10 mouse cellular contexts compared by ENCODE assay signal in genomic region chr4:154393196-154394122, GRCm38 (mm10). TPM values are rescaled to one million over a fixed set of nuclear protein-coding genes. Genes with fewer than 3 reads are reported as not detected.
DNase-seq lines count a peak whose midpoint lies in the region; ATAC-seq and TF ChIP-seq lines count a peak whose summit lies in the region.
"Had no signal": no experiment of that assay in that cellular context is flagged by ENCODE, and none has a peak within 500 bp of the region (broad histone marks: within the 10 kb centered on the region; RNA-seq: fewer than 3 reads in every experiment).

No protein-coding gene starts in this region.

- H3K9me3 ChIP-seq in kidney, postnatal 0 days (replicated peaks; ENCODE audit: low read length) = no peaks in the 10 kb centered on the region
- no peaks in the 10 kb centered on the region for H3K9me3 ChIP-seq in intestine, postnatal 0 days (ENCODE audit: control insufficient read depth)

- no peak overlapping the region for H3K4me3 ChIP-seq in kidney, postnatal 0 days (replicated peaks; ENCODE audit: low read depth, low read length)
- H3K4me3 ChIP-seq in heart, adult 2 months = no peak overlapping the region
- H3K4me3 ChIP-seq in intestine, postnatal 0 days (ENCODE audit: low read depth, low read length) = no peak overlapping the region

- H3K4me2 ChIP-seq in kidney, postnatal 0 days (ENCODE audit: low read length) = no peak overlapping the region
- H3K4me2 ChIP-seq in intestine, postnatal 0 days (replicated peaks; ENCODE audit: low read depth) = no peak overlapping the region

- no peaks in the 10 kb centered on the region for H3K79me2 ChIP-seq in heart, adult 2 months (replicated peaks; ENCODE audit: control insufficient read depth, insufficient read depth, low read length)

- 0 out of 2 replicates have a peak, but pooled peaks have one; percentile 24 for TF ChIP-seq EP300 in heart, adult 2 months (IDR thresholded peaks at IDR 0.05; ENCODE audit: insufficient read depth, low read depth, low read length)

- H3K27ac ChIP-seq in kidney, postnatal 0 days = no peak overlapping the region
- H3K27ac ChIP-seq in heart, adult 2 months = no peak overlapping the region; the same call in 1 of the 2 replicates
- H3K27ac ChIP-seq in intestine, postnatal 0 days (ENCODE audit: low read depth, low read length) = peak overlapping the region; percentile 42; the same call in 1 of the 2 replicates

- no peaks in the 10 kb centered on the region for H3K36me3 ChIP-seq in kidney, postnatal 0 days (ENCODE audit: insufficient read depth, low read length)
- no peaks in the 10 kb centered on the region for H3K36me3 ChIP-seq in heart, adult 2 months (ENCODE audit: control insufficient read depth, insufficient read depth, low read length)
- no peaks in the 10 kb centered on the region for H3K36me3 ChIP-seq in intestine, postnatal 0 days (ENCODE audit: control insufficient read depth, insufficient read depth)

- no peak overlapping the region for H3K9ac ChIP-seq in kidney, postnatal 0 days (ENCODE audit: low read depth, low read length)
- H3K9ac ChIP-seq in heart, adult 2 months (ENCODE audit: low read depth, low read length) = no peak overlapping the region
- H3K9ac ChIP-seq in intestine, postnatal 0 days (ENCODE audit: low read depth, low read length) = no peak overlapping the region

- H3K4me1 ChIP-seq in kidney, postnatal 0 days (replicated peaks; ENCODE audit: insufficient read depth, low read length) = peaks cover 12% of the 10 kb centered on the region
- 0 out of 2 replicates have a peak, but pooled peaks cover 1% of the 10 kb centered on the region for H3K4me1 ChIP-seq in heart, adult 2 months (ENCODE audit: control insufficient read depth, insufficient read depth, low read length)
- no peaks in the 10 kb centered on the region; the same call in 1 of the 2 replicates for H3K4me1 ChIP-seq in intestine, postnatal 0 days (replicated peaks; ENCODE audit: control insufficient read depth, insufficient read depth, low read length)

- 22% methylated on average over 18 of the region's 18 CpGs for WGBS in kidney, postnatal 0 days
- 15% methylated on average over 18 of the region's 18 CpGs for WGBS in heart, adult 2 months
- WGBS in intestine, postnatal 0 days = 21% methylated on average over 18 of the region's 18 CpGs

- peak; percentile 72 for TF ChIP-seq CTCF in kidney, postnatal 0 days (IDR thresholded peaks at IDR 0.05; ENCODE audit: low read depth)
- peak; percentile 81 for TF ChIP-seq CTCF in heart, adult 2 months (IDR thresholded peaks at IDR 0.05)
- TF ChIP-seq CTCF in intestine, postnatal 0 days (IDR thresholded peaks at IDR 0.05; ENCODE audit: low read depth) = peak; percentile 84

- H3K27me3 ChIP-seq in kidney, postnatal 0 days (ENCODE audit: insufficient read depth, low read length) = no peaks in the 10 kb centered on the region; the same call in 1 of the 2 replicates
- H3K27me3 ChIP-seq in heart, adult 2 months (ENCODE audit: control insufficient read depth, insufficient read depth, low read length) = no peaks in the 10 kb centered on the region
- H3K27me3 ChIP-seq in intestine, postnatal 0 days (replicated peaks; ENCODE audit: control insufficient read depth, insufficient read depth, low read length) = no peaks in the 10 kb centered on the region

- DNase-seq in kidney, postnatal 0 days (ENCODE audit: low spot score) = peak; percentile 65
- no peak for DNase-seq in kidney, adult 9 months
- peak; percentile 81 for DNase-seq in ZHBTc4 (ENCODE audit: low read depth, low spot score)
- peak; percentile 61 to 75 for DNase-seq in heart, adult 2 months
- peak; percentile 57 for DNase-seq in lung, postnatal 10 days

- TF ChIP-seq POLR2A in heart, adult 2 months (IDR thresholded peaks at IDR 0.05; ENCODE audit: insufficient read depth, low read depth, low read length) = no peak

- intact Hi-C loops in heart, adult 2 months (cut with DNase I) = loop anchor here (2.0 kb wide), 1 partner anchor 63 kb away; no protein-coding TSS in a partner anchor

- peak; percentile 22; the same call in 1 of the 2 replicates for ATAC-seq in kidney, postnatal 0 days (replicated peaks; ENCODE audit: low FRiP score, low read depth)
- ATAC-seq in intestine, postnatal 0 days = peak; percentile 47; the same call in 1 of the 2 replicates
- ATAC-seq in megakaryocyte progenitor cell, adult 5-6 weeks (replicated peaks; ENCODE audit: poor library complexity) = no peak
- no peak for ATAC-seq in CD4-positive, CD25-positive, alpha-beta regulatory T cell, adult 4 months

RNA-seq across cellular contexts. Expression of gene B230104I21Rik, which starts 57.5 kb away (rescaled TPM):
- polyA plus RNA-seq in kidney, postnatal 0 days (2015; fragmentation: Nextera tagmentation; extraction: Ambion mirVana) = not detected in 2 replicates
- total RNA-seq in heart, adult 2 months (2021) = not detected
- not detected in 2 replicates for polyA plus RNA-seq in heart, adult 2 months (2012; rRNA removed)
- polyA plus RNA-seq in intestine, postnatal 0 days (2015; fragmentation: Nextera tagmentation; extraction: Ambion mirVana) = not detected in 2 replicates
- total RNA-seq in megakaryocyte progenitor cell, adult 5-6 weeks (2015) = not detected in 2 replicates
- not detected in 2 replicates for total RNA-seq in megakaryocyte progenitor cell, adult 5-6 weeks (2017)
- polyA plus RNA-seq in CD4-positive, CD25-positive, alpha-beta regulatory T cell, adult 4 months (2017; shearing (Covaris generic)) = not detected
- total RNA-seq: adrenal gland, adult 18-20 months had no signal
- polyA plus RNA-seq: gonadal fat pad, adult 2 months had no signal

Comparison
In these comparisons a context has a peak if more than half of its experiments do, and no peak if none do; other contexts are left out.
1. ATAC-seq: peak in kidney, postnatal 0 days (single experiment) and intestine, postnatal 0 days (single experiment); none in megakaryocyte progenitor cell, adult 5-6 weeks (single experiment) and CD4-positive, CD25-positive, alpha-beta regulatory T cell, adult 4 months (single experiment).
2. Peak in every context shown above with its lines, with median percentiles within 50 percentile points of each other: CTCF ChIP-seq.